Mouse (Mus musculus) liver, embryonic 12.5 days (tissue): ENCODE results near the gene Fbxo27. TPM values are rescaled to one million over a fixed set of nuclear protein-coding genes. Genes with fewer than 3 reads are reported as not detected.
"Not testable (repeated sequence)": the region's sequence is repeated elsewhere in the genome, so short reads cannot be mapped to it uniquely, and the experiment has no call there.

ENCODE experiments used
- ATAC-seq: fragments of 200-750 bp; cut with Nextera tagmentation; 2 replicates; pipeline ENCODE4 v1.8.0; 2017; ENCODE audit warnings: moderate number of reproducible peaks, mild to moderate bottlenecking, moderate library complexity
- H3K27ac ChIP-seq: fragments of 300-500 bp; sonication (generic); 2 replicates; pipeline ENCODE4 v1.5.1; 2016; ENCODE audit warnings: mild to moderate bottlenecking
- H3K27me3 ChIP-seq: fragments of 300-500 bp; sonication (generic); replicated peaks from 2 replicates; pipeline ENCODE4 v1.6.1; 2016; ENCODE audit warnings: mild to moderate bottlenecking, moderate library complexity
- H3K36me3 ChIP-seq: fragments of 300-500 bp; sonication (generic); 2 replicates; pipeline ENCODE4 v1.6.1; 2016; ENCODE audit warnings: mild to moderate bottlenecking, moderate library complexity
- H3K4me1 ChIP-seq: fragments of 300-500 bp; sonication (generic); 2 replicates; pipeline ENCODE4 v1.6.1; 2016
- H3K4me2 ChIP-seq: fragments of 300-500 bp; sonication (generic); 2 replicates; pipeline ENCODE4 v1.6.1; 2016; ENCODE audit warnings: mild to moderate bottlenecking, moderate library complexity
- H3K4me3 ChIP-seq: fragments of 300-500 bp; sonication (generic); 2 replicates; pipeline ENCODE4 v1.5.1; 2016; ENCODE audit warnings: mild to moderate bottlenecking, moderate library complexity
- H3K9ac ChIP-seq: fragments of 300-500 bp; sonication (generic); 2 replicates; pipeline ENCODE4 v1.6.1; 2016; ENCODE audit warnings: mild to moderate bottlenecking, moderate library complexity
- H3K9me3 ChIP-seq: fragments of 300-500 bp; sonication (generic); replicated peaks from 2 replicates; pipeline ENCODE4 v1.6.1; 2016; ENCODE audit warnings: mild to moderate bottlenecking, moderate library complexity
- WGBS: fragments of 180-500 bp; shearing (Covaris S2); methylation state at CpG from one replicate; pipeline ENCODE4 v1.1.7; 2016; ENCODE audit not compliant: insufficient replicate concordance; 5-methylcytosine and 5-hydroxymethylcytosine counted together
- polyA plus RNA-seq: library from polyadenylated mRNA; unstranded; fragments of >200 nt; fragmentation: Nextera tagmentation; extraction: Ambion mirVana; gene quantifications from 2 replicates; pipeline ENCODE4 v1.2.1, GENCODE M21; 2016

The Fbxo27 gene
- polyA plus RNA-seq, result 0.28 and 0.48 TPM in 2 replicates

DNA sequence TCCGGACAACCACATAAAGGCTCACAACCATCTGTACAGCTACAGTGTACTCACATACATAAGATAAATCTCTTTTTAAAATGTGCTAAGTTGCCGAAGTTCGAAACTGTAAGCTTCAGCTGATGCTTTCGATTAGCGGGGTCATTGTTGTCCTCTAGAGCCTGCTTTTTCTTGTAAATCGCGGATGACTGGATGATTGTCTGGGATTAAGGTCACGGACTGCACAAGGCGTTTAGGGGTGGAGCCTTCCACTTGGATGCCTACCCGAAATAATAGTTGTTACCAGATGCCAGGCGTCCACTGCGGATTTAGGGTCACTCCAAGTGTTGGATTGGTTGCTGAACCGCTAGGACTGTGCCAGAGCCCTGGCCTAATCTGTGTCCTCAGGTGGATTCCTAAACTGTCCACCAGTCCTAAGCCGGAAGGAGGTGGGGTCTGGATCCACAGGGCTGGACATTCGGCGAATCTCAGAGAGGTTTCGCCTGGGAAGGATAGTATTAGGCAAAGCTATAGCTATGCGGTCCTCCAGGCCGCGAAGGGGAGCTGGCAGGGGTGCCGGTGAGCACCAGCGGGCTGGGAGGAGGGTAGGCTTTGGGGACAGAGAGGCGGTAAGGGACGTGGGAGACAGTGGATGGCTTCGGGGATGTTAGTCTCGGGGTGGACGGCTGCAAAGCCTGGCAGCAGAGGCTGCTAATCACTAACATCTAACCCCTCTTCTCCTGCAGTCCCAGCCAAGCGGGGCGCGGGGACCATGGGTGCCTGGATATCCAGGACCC lies at the start of gene Fbxo27:
Gene Fbxo27, plus strand, starts transcription at position 305 of the 776 bp plus-strand sequence.
- Histone ChIP-seq H3K4me2 (peak within 1 kb of the TSS; percentile 69), H3K4me1 (peaks cover 11% of the 10 kb centered on the region), H3K4me3 (peak within 1 kb of the TSS; percentile 46), H3K36me3 (no peaks in the 10 kb centered on the region), H3K27ac (no peak within 1 kb of the TSS), H3K9ac (no peak within 1 kb of the TSS), H3K27me3 (peaks cover 48% of the 10 kb centered on the region), H3K9me3 (no peaks in the 10 kb centered on the region)
- 37% methylated on average over 28 of the region's 30 CpGs for WGBS
- ATAC-seq, result 0 out of 2 replicates have a peak, but pooled peaks have one; percentile 15

DNA sequence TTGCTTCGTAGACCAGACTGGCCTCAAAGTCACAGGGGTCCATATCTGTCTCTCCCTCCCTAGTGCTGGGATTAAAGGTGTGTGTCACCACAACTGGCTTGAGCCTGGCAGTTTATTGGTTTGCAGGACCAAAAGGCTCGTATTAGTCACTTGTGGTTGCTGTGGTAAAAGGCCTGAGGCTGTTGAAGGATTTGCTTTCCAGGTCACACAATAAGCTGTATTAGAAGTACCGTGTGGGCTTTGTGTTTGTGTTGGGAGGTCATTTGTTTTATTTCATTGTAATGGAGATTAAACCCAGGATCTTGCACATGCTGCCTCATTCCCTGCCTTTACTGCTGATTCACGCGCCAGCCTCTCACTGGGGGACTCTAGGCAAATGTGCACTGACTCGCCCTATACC lies 47.3 kb upstream of the Fbxo27 start:
- no peak for ATAC-seq
- Histone ChIP-seq H3K9ac (no peak overlapping the region), H3K27ac (no peak overlapping the region), H3K4me3 (no peak overlapping the region), H3K27me3 (no peaks in the 10 kb centered on the region), H3K9me3 (no peaks in the 10 kb centered on the region), H3K4me2 (no peak overlapping the region), H3K4me1 (no peaks in the 10 kb centered on the region), H3K36me3 (no peaks in the 10 kb centered on the region)
- 64% methylated on average over 6 of the region's 6 CpGs for WGBS

DNA sequence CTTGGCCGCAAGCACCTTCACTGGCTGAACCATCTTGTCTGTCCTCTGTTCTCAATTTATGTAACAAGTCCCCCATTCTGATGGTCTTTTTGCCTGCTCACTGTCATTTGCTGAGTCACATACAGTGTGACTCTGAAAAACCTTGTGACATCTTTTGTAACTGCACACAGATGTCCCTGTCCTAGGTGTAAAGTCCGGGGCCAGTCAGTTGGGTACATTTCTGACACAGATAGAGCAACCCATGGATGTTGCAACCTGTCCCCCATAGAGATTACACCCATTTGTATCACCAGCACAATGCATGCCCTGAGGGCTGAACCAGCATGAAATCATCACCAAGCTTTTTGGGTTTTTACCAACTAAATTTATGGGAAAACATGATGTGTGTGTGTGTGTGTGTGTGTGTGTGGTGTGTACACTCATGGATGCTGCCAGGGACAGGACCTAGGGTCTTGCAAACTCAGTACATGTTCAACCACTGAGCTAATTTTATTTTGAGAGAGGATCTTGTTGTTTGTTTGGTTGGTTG lies 46.6 kb upstream of the Fbxo27 start:
- Histone ChIP-seq H3K9me3 (no peaks in the 10 kb centered on the region), H3K4me3 (no peak overlapping the region), H3K9ac (no peak overlapping the region), H3K4me1 (no peaks in the 10 kb centered on the region), H3K4me2 (no peak overlapping the region), H3K27ac (no peak overlapping the region), H3K27me3 (no peaks in the 10 kb centered on the region), H3K36me3 (no peaks in the 10 kb centered on the region)
- ATAC-seq, result no peak
- 65% methylated on average over 2 of the region's 2 CpGs for whole genome bisulfite sequencing

DNA sequence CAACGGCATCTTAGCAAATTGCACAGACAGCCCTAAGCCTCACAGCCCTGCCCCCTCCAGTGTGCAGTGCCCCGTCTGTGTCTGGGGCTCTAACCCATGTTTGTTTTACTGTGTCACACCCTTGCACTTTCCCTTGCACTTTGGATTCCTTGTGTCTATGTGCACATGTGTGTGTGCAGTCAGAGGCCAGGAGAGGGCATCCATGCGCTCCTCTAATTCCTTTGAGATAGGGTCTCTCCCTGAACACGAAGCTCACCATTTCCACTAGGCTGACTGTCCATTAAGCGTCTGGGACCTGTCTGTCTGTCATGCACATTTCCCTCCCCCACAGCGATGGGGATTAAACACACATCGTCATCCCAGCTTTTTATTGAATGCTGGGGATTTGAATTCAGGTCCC lies 45.6 kb upstream of the Fbxo27 start:
- Histone ChIP-seq H3K9ac (no peak overlapping the region), H3K4me3 (no peak overlapping the region), H3K27me3 (no peaks in the 10 kb centered on the region), H3K9me3 (no peaks in the 10 kb centered on the region), H3K4me1 (no peaks in the 10 kb centered on the region), H3K27ac (no peak overlapping the region), H3K4me2 (no peak overlapping the region), H3K36me3 (no peaks in the 10 kb centered on the region)
- WGBS, result 45% methylated on average over 7 of the region's 7 CpGs
- ATAC-seq, result no peak

DNA sequence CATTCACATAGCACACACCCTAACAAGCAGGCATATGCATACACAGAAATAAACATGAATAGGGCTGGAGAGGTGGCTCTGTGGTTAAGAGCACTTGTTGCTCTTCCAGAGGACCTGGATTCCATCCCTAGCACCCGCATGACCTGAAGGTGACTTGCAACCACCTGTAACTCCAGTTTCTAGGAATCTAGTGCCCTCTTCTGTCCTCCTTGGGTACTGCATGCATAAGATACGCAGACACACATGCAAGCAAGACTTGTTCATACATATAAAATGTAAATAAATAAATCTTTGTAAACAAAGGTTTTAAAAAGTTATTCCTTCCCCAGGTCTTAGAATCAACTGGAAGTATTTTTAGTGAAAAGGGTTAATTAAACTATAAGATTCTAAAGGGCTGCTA lies 41.5 kb upstream of the Fbxo27 start:
- H3K27me3 ChIP-seq, result no peaks in the 10 kb centered on the region
- 58% methylated on average over 2 of the region's 2 CpGs for WGBS
- H3K27ac ChIP-seq, result no peak overlapping the region
- no peaks in the 10 kb centered on the region for H3K9me3 ChIP-seq
- no peak overlapping the region for H3K4me3 ChIP-seq
- no peaks in the 10 kb centered on the region for H3K36me3 ChIP-seq
- no peak overlapping the region for H3K4me2 ChIP-seq
- no peak overlapping the region for H3K9ac ChIP-seq
- H3K4me1 ChIP-seq, result no peaks in the 10 kb centered on the region
- no peak for ATAC-seq

DNA sequence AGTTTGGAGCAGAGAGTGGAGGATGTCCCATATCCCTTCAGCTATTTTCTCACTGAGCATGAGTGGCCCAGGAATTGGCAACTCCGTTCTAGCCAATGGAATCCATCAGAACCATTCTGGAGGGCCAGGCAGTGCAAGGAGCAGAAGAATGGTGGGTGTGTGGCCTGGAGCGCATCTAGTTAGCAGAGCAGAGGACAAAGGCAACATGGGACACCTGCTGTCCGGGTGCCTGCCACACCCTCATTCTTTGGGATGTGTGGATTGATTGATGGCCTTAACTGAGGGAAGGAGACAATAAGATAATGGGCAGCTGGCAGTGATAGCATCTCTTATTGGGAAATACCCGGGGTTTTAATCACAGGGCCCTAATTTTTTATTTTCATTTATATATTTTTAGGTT lies 36.2 kb upstream of the Fbxo27 start:
- Histone ChIP-seq H3K4me1 (no peaks in the 10 kb centered on the region), H3K27me3 (no peaks in the 10 kb centered on the region), H3K4me3 (no peak overlapping the region), H3K4me2 (no peak overlapping the region), H3K9ac (no peak overlapping the region), H3K9me3 (no peaks in the 10 kb centered on the region), H3K36me3 (no peaks in the 10 kb centered on the region), H3K27ac (no peak overlapping the region)
- ATAC-seq, result no peak
- WGBS, result 59% methylated on average over 4 of the region's 4 CpGs

DNA sequence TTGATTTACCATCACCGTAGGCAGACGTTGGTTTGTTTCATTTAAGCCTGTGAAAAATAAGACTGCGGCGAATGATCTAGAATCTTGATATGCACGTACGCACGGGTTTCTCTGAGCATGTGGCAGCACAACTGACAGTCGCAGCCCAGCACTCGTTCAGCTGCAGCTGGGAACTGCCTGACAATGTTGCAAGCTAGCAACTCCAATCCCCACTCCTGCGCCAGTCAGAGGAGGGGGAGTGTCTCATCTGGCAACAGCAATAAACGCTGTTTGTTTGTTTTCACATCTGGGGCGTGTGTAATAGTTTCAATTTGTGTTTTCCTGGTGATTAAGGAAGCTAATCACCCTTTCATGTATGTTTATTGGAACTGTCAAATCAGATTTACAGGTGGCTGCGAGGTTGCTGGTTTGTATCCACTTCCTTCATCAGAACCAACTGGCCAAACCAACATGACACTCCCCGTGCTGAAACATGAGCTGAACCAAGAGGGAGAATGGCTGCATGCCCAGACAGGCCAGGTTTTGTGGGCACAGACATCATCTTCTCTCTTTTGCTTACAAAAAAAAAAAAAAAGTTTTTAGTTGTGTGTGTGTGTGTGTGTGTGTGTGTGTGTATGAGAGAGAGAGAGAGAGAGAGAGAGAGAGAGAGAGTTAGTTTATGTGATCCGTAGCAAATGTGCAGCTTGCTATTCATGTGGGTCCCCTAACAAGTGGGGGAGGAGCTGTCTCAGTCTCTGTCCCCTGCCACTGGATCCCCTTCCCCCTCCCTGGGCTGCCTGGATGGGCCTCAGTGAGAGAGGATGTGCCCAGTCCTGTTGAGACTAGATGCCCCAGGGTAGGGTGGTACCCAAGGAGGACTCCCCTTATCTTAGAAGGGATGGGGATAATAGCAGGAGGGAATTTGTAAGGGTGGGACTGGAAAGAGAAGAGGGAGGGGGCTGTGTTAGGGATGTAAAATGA lies 26.7 kb upstream of the Fbxo27 start:
- Histone ChIP-seq H3K4me3 (no peak overlapping the region), H3K27ac (no peak overlapping the region), H3K4me2 (no peak overlapping the region; the same call in 1 of the 2 replicates), H3K9me3 (no peaks in the 10 kb centered on the region), H3K27me3 (peaks cover 14% of the 10 kb centered on the region), H3K9ac (no peak overlapping the region), H3K4me1 (no peaks in the 10 kb centered on the region), H3K36me3 (no peaks in the 10 kb centered on the region)
- WGBS, result 20% methylated on average over 15 of the region's 15 CpGs
- no peak for ATAC-seq

DNA sequence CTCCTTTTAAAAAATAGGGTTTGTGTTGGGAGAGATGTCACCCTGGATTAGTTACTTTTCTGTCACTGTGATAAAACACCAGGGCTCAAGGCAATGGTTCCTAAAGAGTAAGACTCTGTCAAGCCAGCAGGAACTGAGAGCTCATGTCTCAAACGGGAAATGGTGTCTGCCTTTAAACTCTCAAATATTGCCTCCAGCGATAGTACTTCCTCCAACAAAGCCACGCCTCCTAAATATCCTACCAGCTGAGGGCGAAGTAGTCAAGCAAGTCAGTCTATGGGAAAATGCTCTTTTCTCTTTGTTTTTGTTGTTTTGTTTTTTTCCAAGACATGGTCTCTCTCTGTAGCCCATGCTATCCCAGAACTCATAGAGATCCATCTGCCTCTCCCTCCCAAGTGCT lies 21.5 kb upstream of the Fbxo27 start:
- H3K27me3 ChIP-seq, result peaks cover 5% of the 10 kb centered on the region; the same call in 1 of the 2 replicates
- H3K36me3 ChIP-seq, result no peaks in the 10 kb centered on the region
- no peak overlapping the region for H3K4me2 ChIP-seq
- H3K27ac ChIP-seq, result no peak overlapping the region
- no peak overlapping the region for H3K4me3 ChIP-seq
- ATAC-seq, result no peak
- no peaks in the 10 kb centered on the region for H3K9me3 ChIP-seq
- H3K9ac ChIP-seq, result no peak overlapping the region
- no peaks in the 10 kb centered on the region for H3K4me1 ChIP-seq
- WGBS, result 34% methylated on average over 4 of the region's 4 CpGs

DNA sequence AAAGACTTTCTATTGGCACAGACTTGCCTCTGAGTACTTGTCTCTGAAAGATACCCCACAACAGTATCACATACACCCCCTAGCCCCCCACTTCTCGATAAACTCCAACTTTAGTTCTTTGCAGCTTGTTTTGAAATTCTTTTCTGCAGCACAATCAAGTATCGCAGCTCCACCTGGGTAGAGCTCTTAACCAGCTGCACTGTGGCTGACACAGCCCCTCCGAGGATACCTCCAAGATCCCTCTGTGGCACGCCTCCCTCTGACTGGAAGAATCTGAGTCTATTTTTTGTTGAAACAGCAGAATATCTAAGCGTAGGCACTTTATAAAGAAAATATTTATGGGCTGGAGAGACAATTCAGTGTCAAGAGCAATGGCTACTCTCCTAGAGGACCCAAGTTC lies 20.4 kb upstream of the Fbxo27 start:
- Histone ChIP-seq H3K4me1 (no peaks in the 10 kb centered on the region), H3K4me3 (no peak overlapping the region), H3K4me2 (no peak overlapping the region), H3K9ac (no peak overlapping the region), H3K27me3 (peaks cover 5% of the 10 kb centered on the region; the same call in 1 of the 2 replicates), H3K36me3 (no peaks in the 10 kb centered on the region), H3K9me3 (no peaks in the 10 kb centered on the region), H3K27ac (no peak overlapping the region)
- 72% methylated on average over 5 of the region's 5 CpGs for WGBS
- ATAC-seq, result no peak

DNA sequence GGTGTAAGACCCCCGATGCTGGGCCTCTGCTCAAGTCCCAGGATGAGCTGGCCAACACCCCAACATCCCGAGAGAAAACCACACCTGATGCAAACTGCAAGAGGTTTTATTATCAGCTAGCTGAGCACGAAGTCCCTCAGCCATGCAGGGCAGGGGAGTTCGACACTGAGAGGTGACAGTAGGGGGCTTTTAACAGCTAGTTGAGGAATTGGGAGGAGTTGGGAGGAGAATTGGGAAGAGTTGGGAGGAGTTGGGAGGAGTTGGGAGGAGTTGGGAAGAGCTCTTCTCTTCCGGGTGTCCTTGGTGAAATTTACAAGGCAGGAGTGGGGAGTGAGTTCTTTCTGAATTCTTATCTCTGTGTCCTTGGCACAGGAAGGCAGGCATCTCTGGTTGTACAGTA lies 19.9 kb upstream of the Fbxo27 start:
- WGBS, result 50% methylated on average over 5 of the region's 5 CpGs
- not testable (repeated sequence) for H3K27ac ChIP-seq, H3K27me3 ChIP-seq, H3K4me1 ChIP-seq, H3K9me3 ChIP-seq, H3K4me3 ChIP-seq, H3K9ac ChIP-seq, ATAC-seq, H3K4me2 ChIP-seq, H3K36me3 ChIP-seq

DNA sequence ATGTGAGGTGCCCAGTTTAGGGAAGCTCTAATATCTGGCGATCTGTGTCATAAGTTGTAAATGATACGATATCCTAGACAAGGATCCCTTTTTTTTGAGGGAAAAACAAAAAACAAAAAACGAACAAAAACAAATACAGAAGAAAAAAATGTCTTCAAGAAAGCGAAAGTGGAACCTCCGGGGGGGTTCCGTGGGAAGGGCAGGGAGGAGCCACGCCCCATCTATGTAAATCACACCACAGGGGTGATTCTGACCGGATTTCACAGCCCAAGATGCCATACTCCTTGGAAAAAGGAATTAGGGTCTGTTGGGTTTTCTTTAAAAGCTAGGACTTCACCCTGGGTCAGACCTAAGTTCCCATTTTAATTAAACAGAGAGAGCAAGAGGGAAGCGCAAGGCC lies 17.7 kb upstream of the Fbxo27 start:
- Histone ChIP-seq H3K9me3 (no peaks in the 10 kb centered on the region), H3K27ac (no peak overlapping the region), H3K4me2 (peak overlapping the region; percentile 24; the same call in 1 of the 2 replicates), H3K27me3 (peaks cover 5% of the 10 kb centered on the region; the same call in 1 of the 2 replicates), H3K36me3 (no peaks in the 10 kb centered on the region), H3K4me3 (no peak overlapping the region), H3K4me1 (no peaks in the 10 kb centered on the region), H3K9ac (no peak overlapping the region)
- 49% methylated on average over 9 of the region's 9 CpGs for WGBS
- no peak for ATAC-seq

DNA sequence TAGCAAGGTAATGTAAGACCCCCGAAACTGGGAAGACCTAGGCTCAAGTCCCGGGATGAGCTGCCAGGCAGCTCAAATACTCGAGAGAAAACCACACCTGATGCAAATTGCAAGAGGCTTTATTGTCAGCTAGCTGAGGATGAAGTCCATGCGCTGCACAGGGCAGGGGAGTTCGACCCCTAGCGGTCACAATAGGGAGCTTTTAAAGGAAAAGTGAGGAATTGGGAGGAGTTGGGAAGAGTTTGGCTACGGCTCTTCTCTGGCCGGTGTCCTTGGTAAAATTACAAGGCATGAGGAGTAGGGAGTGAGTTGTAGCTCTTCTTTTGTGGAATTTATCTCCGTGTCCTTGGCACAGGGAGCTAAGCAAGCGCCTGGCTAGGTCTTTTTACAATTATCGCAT lies 16.9 kb upstream of the Fbxo27 start:
- WGBS, result 35% methylated on average over 11 of the region's 11 CpGs
- Histone ChIP-seq H3K9ac (no peak overlapping the region), H3K4me3 (no peak overlapping the region), H3K4me2 (0 out of 2 replicates have a peak overlapping the region, but pooled peaks have one; percentile 10), H3K36me3 (no peaks in the 10 kb centered on the region), H3K27me3 (peaks cover 5% of the 10 kb centered on the region; the same call in 1 of the 2 replicates), H3K4me1 (no peaks in the 10 kb centered on the region), H3K9me3 (no peaks in the 10 kb centered on the region), H3K27ac (no peak overlapping the region)
- no peak for ATAC-seq
